Mouse (Mus musculus) stomach, embryonic 16.5 days (tissue): ENCODE results near the gene Gabrp. TPM values are rescaled to one million over a fixed set of nuclear protein-coding genes. Genes with fewer than 3 reads are reported as not detected.

Experiments
- ATAC-seq: fragments of 200-750 bp; cut with Nextera tagmentation; 2 replicates; pipeline ENCODE4 v1.8.0; 2017; ENCODE audit warnings: moderate number of reproducible peaks, moderate TSS enrichment; ENCODE audit not compliant: insufficient read depth, low FRiP score
- H3K27ac ChIP-seq: fragments of 300-500 bp; sonication (generic); 2 replicates; pipeline ENCODE4 v1.5.1; 2014; ENCODE audit warnings: low read length
- H3K27me3 ChIP-seq: fragments of 300-500 bp; sonication (generic); 2 replicates; pipeline ENCODE4 v1.6.1; 2014; ENCODE audit warnings: low read length, control low read depth, mixed read lengths; ENCODE audit not compliant: control insufficient read depth, insufficient read depth
- H3K36me3 ChIP-seq: fragments of 300-500 bp; sonication (generic); 2 replicates; pipeline ENCODE4 v1.6.1; 2014; ENCODE audit warnings: low read length; ENCODE audit not compliant: control insufficient read depth, insufficient read depth
- H3K4me1 ChIP-seq: fragments of 300-500 bp; sonication (generic); 2 replicates; pipeline ENCODE4 v1.6.1; 2014; ENCODE audit warnings: low read length, control low read depth, mixed read lengths; ENCODE audit not compliant: control insufficient read depth, insufficient read depth
- H3K4me2 ChIP-seq: fragments of 300-500 bp; sonication (generic); 2 replicates; pipeline ENCODE4 v1.6.1; 2014; ENCODE audit warnings: low read depth, low read length, mixed read lengths
- H3K4me3 ChIP-seq: fragments of 300-500 bp; sonication (generic); replicated peaks from 2 replicates; pipeline ENCODE4 v1.5.1; 2014; ENCODE audit warnings: mild to moderate bottlenecking, low read length
- H3K9ac ChIP-seq: fragments of 300-500 bp; sonication (generic); 2 replicates; pipeline ENCODE4 v1.6.1; 2014; ENCODE audit warnings: low read length
- H3K9me3 ChIP-seq: fragments of 300-500 bp; sonication (generic); replicated peaks from 2 replicates; pipeline ENCODE4 v1.6.1; 2016; ENCODE audit warnings: low read length, control low read depth; ENCODE audit not compliant: control insufficient read depth
- WGBS: fragments of 180-500 bp; shearing (Covaris S2); extraction: QIAGEN DNeasy Blood & Tissue Kit; methylation state at CpG from one replicate; pipeline ENCODE4 v1.1.7; 2014; 5-methylcytosine and 5-hydroxymethylcytosine counted together
- polyA plus RNA-seq: library from polyadenylated mRNA; unstranded; fragments of >200 nt; fragmentation: Nextera tagmentation; extraction: Ambion mirVana; gene quantifications from 2 replicates; pipeline ENCODE4 v1.2.1, GENCODE M21; 2015

Gabrp gene
- polyA plus RNA-seq, 1 experiment from 2014 or later: 0.45 TPM

DNA sequence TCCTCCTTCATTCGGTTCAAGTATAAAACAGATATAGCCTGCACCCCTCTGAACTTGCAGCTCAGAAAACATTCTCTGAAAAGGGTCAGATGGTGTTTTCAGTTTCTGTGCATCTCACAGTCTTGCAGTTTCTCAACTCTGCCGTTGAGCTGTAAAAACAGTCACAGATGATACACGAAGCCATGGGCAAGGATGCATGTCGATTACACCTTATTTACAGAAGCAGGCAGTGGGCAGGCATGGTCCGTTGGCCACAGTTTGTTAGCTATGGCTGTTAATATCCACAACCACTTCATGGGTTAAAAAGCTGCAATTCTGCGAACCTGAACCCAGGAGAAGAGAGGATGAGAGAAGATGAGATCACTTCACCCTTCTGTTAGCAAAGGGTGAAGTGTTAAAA, 7.9 kb upstream of the Gabrp start:
- no peak overlapping the region for H3K27ac ChIP-seq
- no peak for ATAC-seq
- H3K9me3 ChIP-seq: no peaks in the 10 kb centered on the region
- 74% methylated on average over 6 of the region's 6 CpGs for WGBS
- no peak overlapping the region for H3K4me2 ChIP-seq
- no peaks in the 10 kb centered on the region for H3K4me1 ChIP-seq
- no peak overlapping the region for H3K4me3 ChIP-seq
- no peaks in the 10 kb centered on the region for H3K27me3 ChIP-seq
- no peaks in the 10 kb centered on the region for H3K36me3 ChIP-seq
- H3K9ac ChIP-seq: no peak overlapping the region

GRCm38 (mm10) chr11:33579621-33580020, 862 bp upstream of the Gabrp start:
- no peak overlapping the region for H3K4me3 ChIP-seq
- 14% methylated on average over 3 of the region's 3 CpGs for WGBS
- no peak for ATAC-seq
- H3K9me3 ChIP-seq: no peaks in the 10 kb centered on the region
- H3K4me2 ChIP-seq: no peak overlapping the region
- H3K27me3 ChIP-seq: no peaks in the 10 kb centered on the region
- H3K4me1 ChIP-seq: peaks cover 5% of the 10 kb centered on the region; the same call in 1 of the 2 replicates
- no peaks in the 10 kb centered on the region for H3K36me3 ChIP-seq
- no peak overlapping the region for H3K9ac ChIP-seq
- H3K27ac ChIP-seq: no peak overlapping the region

- H3K36me3 ChIP-seq: no peaks in the 10 kb centered on the region
- no peak overlapping the region for H3K4me2 ChIP-seq
- H3K27me3 ChIP-seq: no peaks in the 10 kb centered on the region
- peaks cover 5% of the 10 kb centered on the region; the same call in 1 of the 2 replicates for H3K4me1 ChIP-seq
- 81% methylated on average over 3 of the region's 3 CpGs for WGBS
- H3K9me3 ChIP-seq: no peaks in the 10 kb centered on the region
- H3K27ac ChIP-seq: no peak overlapping the region
- H3K4me3 ChIP-seq: no peak overlapping the region
- no peak for ATAC-seq
- H3K9ac ChIP-seq: no peak overlapping the region
These were observed 3.8 kb downstream of the Gabrp start for GRCm38 (mm10) chr11:33574944-33575343.

- no peaks in the 10 kb centered on the region for H3K4me1 ChIP-seq
- H3K9ac ChIP-seq: no peak overlapping the region
- ATAC-seq: no peak
- no peaks in the 10 kb centered on the region for H3K9me3 ChIP-seq
- no peak overlapping the region for H3K4me2 ChIP-seq
- no peak overlapping the region for H3K4me3 ChIP-seq
- no peaks in the 10 kb centered on the region for H3K27me3 ChIP-seq
- no peak overlapping the region for H3K27ac ChIP-seq
- no peaks in the 10 kb centered on the region for H3K36me3 ChIP-seq
These were observed 8.3 kb downstream of the Gabrp start for GRCm38 (mm10) chr11:33570413-33570812.

- whole genome bisulfite sequencing: 77% methylated on average over 2 of the region's 2 CpGs
- no peak for ATAC-seq
- H3K9me3 ChIP-seq: no peaks in the 10 kb centered on the region
These were observed 14.8 kb downstream of the Gabrp start for GRCm38 (mm10) chr11:33563921-33564320.

DNA sequence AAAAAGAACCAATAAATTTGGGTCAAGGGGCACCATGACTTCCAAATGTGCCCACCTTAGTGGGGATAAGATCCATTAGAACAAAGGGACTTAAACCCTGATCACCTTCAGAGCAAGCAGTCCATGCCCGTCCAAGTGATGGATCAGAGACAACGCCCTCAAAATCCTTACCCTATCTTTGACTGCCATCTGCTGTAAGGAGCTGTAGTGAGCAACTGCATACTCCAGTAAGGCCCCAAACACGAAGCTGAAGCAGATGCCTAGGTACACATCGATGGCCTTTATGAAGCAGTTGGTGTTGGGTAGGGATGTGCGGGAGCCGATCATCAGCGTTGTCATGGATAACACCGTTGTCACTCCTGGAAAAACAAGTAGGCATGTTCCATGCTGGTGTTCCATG, 24.6 kb downstream of the Gabrp start:
- no peak overlapping the region for H3K4me3 ChIP-seq
- no peak for ATAC-seq
- no peaks in the 10 kb centered on the region for H3K27me3 ChIP-seq
- H3K4me1 ChIP-seq: no peaks in the 10 kb centered on the region
- H3K4me2 ChIP-seq: no peak overlapping the region
- no peaks in the 10 kb centered on the region for H3K9me3 ChIP-seq
- H3K36me3 ChIP-seq: no peaks in the 10 kb centered on the region
- WGBS: 77% methylated on average over 8 of the region's 8 CpGs
- no peak overlapping the region for H3K27ac ChIP-seq
- no peak overlapping the region for H3K9ac ChIP-seq

More at GRCm38 (mm10) chr11:33563921-33564320, 14.8 kb downstream of the Gabrp start:
- no peaks in the 10 kb centered on the region for H3K27me3 ChIP-seq
- H3K36me3 ChIP-seq: no peaks in the 10 kb centered on the region
- H3K4me3 ChIP-seq: no peak overlapping the region
- no peak overlapping the region for H3K27ac ChIP-seq
- H3K4me1 ChIP-seq: no peaks in the 10 kb centered on the region
- no peak overlapping the region for H3K9ac ChIP-seq
- H3K4me2 ChIP-seq: no peak overlapping the region

GRCm38 (mm10) chr11:33550861-33551560, 27.7 kb downstream of the Gabrp start:
- Histone ChIP-seq H3K9ac (no peak overlapping the region), H3K4me3 (no peak overlapping the region), H3K27me3 (no peaks in the 10 kb centered on the region), H3K4me1 (no peaks in the 10 kb centered on the region), H3K27ac (no peak overlapping the region), H3K9me3 (no peaks in the 10 kb centered on the region), H3K4me2 (no peak overlapping the region), H3K36me3 (no peaks in the 10 kb centered on the region)
- 82% methylated on average over 14 of the region's 14 CpGs for WGBS
- ATAC-seq: no peak

GRCm38 (mm10) chr11:33547386-33547785, 31.4 kb downstream of the Gabrp start:
- no peak overlapping the region for H3K27ac ChIP-seq
- no peak overlapping the region for H3K4me2 ChIP-seq
- no peaks in the 10 kb centered on the region for H3K36me3 ChIP-seq
- H3K4me3 ChIP-seq: no peak overlapping the region
- 61% methylated on average over 2 of the region's 2 CpGs for WGBS
- no peak overlapping the region for H3K9ac ChIP-seq
- no peak for ATAC-seq
- no peaks in the 10 kb centered on the region for H3K9me3 ChIP-seq
- no peaks in the 10 kb centered on the region for H3K4me1 ChIP-seq
- no peaks in the 10 kb centered on the region for H3K27me3 ChIP-seq

DNA sequence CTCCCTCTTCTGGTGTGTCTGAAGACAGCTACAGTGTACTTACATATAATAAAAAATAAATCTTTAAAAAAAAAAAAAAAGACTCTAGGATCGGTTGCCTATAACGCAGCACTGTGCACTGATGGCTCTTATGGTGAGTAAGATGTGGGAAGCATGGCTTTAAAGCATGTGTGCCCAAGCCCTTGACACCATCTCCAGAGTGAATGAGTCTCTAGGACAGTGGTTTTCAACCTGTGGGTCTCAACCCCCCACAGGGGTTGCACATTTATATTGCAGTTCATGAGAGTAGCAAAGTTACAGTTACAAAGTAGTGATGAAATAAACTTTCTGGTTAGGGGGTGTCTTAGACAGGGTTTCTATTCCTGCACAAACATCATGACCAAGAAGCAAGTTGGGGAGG, 33.8 kb downstream of the Gabrp start:
- no peaks in the 10 kb centered on the region for H3K9me3 ChIP-seq
- no peak overlapping the region for H3K27ac ChIP-seq
- no peak overlapping the region for H3K9ac ChIP-seq
- no peak for ATAC-seq
- H3K27me3 ChIP-seq: no peaks in the 10 kb centered on the region
- H3K4me1 ChIP-seq: no peaks in the 10 kb centered on the region
- no peak overlapping the region for H3K4me2 ChIP-seq
- H3K4me3 ChIP-seq: no peak overlapping the region
- WGBS: 98% methylated on average over 2 of the region's 2 CpGs
- no peaks in the 10 kb centered on the region for H3K36me3 ChIP-seq
